Mouse (Mus musculus) heart, adult 2 months (tissue): ENCODE data around the gene Dars.

Experiments
- CTCF ChIP-seq: fragments of 200-600 bp; IDR thresholded peaks from 2 replicates; pipeline ENCODE4 v1.8.1; 2022; ENCODE audit warnings: antibody characterized with exemption, mild to moderate bottlenecking, moderate library complexity
- EP300 ChIP-seq: fragments of 200-500 bp; IDR thresholded peaks from 2 replicates; pipeline ENCODE4 v1.6.1; 2011; ENCODE audit warnings: low read depth, low read length, control low read depth; ENCODE audit not compliant: insufficient read depth
- POLR2A ChIP-seq: fragments of 200-500 bp; IDR thresholded peaks from 2 replicates; pipeline ENCODE4 v1.6.1; 2011; ENCODE audit warnings: mild to moderate bottlenecking, low read depth, low read length, control low read depth; ENCODE audit not compliant: insufficient read depth

- TF ChIP-seq CTCF (no peak), POLR2A (no peak), EP300 (no peak)
These were observed 46.3 kb upstream of the Dars start for GRCm38 (mm10) chr1:128463478-128463877.
